Mouse (Mus musculus): ENCODE results near the gene Gmpr2. TPM values are rescaled to one million over a fixed set of nuclear protein-coding genes. Genes with fewer than 3 reads are reported as not detected.

Gene Gmpr2
- polyA plus RNA-seq, 1 experiment from 2014 or later = 60.7 TPM

Other genes starting within 250 kb of the Gmpr2 start
- 41.5 and 41.7 TPM in 2 replicates for gene Dhrs4, start 193.2 kb upstream of the Gmpr2 start, polyA plus RNA-seq (2016; fragmentation: Nextera tagmentation; extraction: Ambion mirVana)
- gene Carmil3, start 181.3 kb upstream of the Gmpr2 start, polyA plus RNA-seq (2016; fragmentation: Nextera tagmentation; extraction: Ambion mirVana) = 16.1 and 16.8 TPM in 2 replicates
- gene Cpne6, start 161.5 kb upstream of the Gmpr2 start, polyA plus RNA-seq (2016; fragmentation: Nextera tagmentation; extraction: Ambion mirVana) = 1.4 and 2.4 TPM in 2 replicates
- gene Nrl, start 147.0 kb upstream of the Gmpr2 start, polyA plus RNA-seq (2016; fragmentation: Nextera tagmentation; extraction: Ambion mirVana) = 0.10 and 0.19 TPM in 2 replicates
- gene Pck2, start 131.7 kb upstream of the Gmpr2 start, polyA plus RNA-seq (2016; fragmentation: Nextera tagmentation; extraction: Ambion mirVana) = 18.2 and 21.0 TPM in 2 replicates
- 103 and 105 TPM in 2 replicates for gene Dcaf11, start 111.9 kb upstream of the Gmpr2 start, polyA plus RNA-seq (2016; fragmentation: Nextera tagmentation; extraction: Ambion mirVana)
- gene A730061H03Rik, start 111.5 kb upstream of the Gmpr2 start, polyA plus RNA-seq (2016; fragmentation: Nextera tagmentation; extraction: Ambion mirVana) = not detected in 2 replicates
- 4.0 and 4.3 TPM in 2 replicates for gene Fitm1, start 96.3 kb upstream of the Gmpr2 start, polyA plus RNA-seq (2016; fragmentation: Nextera tagmentation; extraction: Ambion mirVana)
- gene Psme1, start 93.8 kb upstream of the Gmpr2 start, polyA plus RNA-seq (2016; fragmentation: Nextera tagmentation; extraction: Ambion mirVana) = 120 and 128 TPM in 2 replicates
- 8.9 and 12.7 TPM in 2 replicates for gene Emc9, start 86.6 kb upstream of the Gmpr2 start, polyA plus RNA-seq (2016; fragmentation: Nextera tagmentation; extraction: Ambion mirVana)
- gene Psme2, start 80.8 kb upstream of the Gmpr2 start, polyA plus RNA-seq (2016; fragmentation: Nextera tagmentation; extraction: Ambion mirVana) = 212 and 223 TPM in 2 replicates
- gene Rnf31, start 80.2 kb upstream of the Gmpr2 start, polyA plus RNA-seq (2016; fragmentation: Nextera tagmentation; extraction: Ambion mirVana) = 17.8 and 21.0 TPM in 2 replicates
- 8.8 and 9.0 TPM in 2 replicates for gene Irf9, start 68.4 kb upstream of the Gmpr2 start, polyA plus RNA-seq (2016; fragmentation: Nextera tagmentation; extraction: Ambion mirVana)
- gene Rec8, start 53.9 kb upstream of the Gmpr2 start, polyA plus RNA-seq (2016; fragmentation: Nextera tagmentation; extraction: Ambion mirVana) = 20.6 and 22.8 TPM in 2 replicates
- gene Ipo4, start 36.0 kb upstream of the Gmpr2 start, polyA plus RNA-seq (2016; fragmentation: Nextera tagmentation; extraction: Ambion mirVana) = 73.7 and 85.6 TPM in 2 replicates
- gene Gm49378, start 34.0 kb upstream of the Gmpr2 start, polyA plus RNA-seq (2016; fragmentation: Nextera tagmentation; extraction: Ambion mirVana) = 2.1 and 3.6 TPM in 2 replicates
- 62.7 and 68.6 TPM in 2 replicates for gene Tm9sf1, start 28.1 kb upstream of the Gmpr2 start, polyA plus RNA-seq (2016; fragmentation: Nextera tagmentation; extraction: Ambion mirVana)
- gene Tssk4, start 21.8 kb upstream of the Gmpr2 start, polyA plus RNA-seq (2016; fragmentation: Nextera tagmentation; extraction: Ambion mirVana) = 0.53 and 0.77 TPM in 2 replicates
- 70.1 and 71.0 TPM in 2 replicates for gene Mdp1, start 11.4 kb upstream of the Gmpr2 start, polyA plus RNA-seq (2016; fragmentation: Nextera tagmentation; extraction: Ambion mirVana)
- gene Nedd8, start 183 bp downstream of the Gmpr2 start, polyA plus RNA-seq (2016; fragmentation: Nextera tagmentation; extraction: Ambion mirVana) = 555 and 567 TPM in 2 replicates
- gene Tinf2, start 9.9 kb downstream of the Gmpr2 start, polyA plus RNA-seq (2016; fragmentation: Nextera tagmentation; extraction: Ambion mirVana) = 44.1 and 45.7 TPM in 2 replicates
- gene Tgm1, start 42.0 kb downstream of the Gmpr2 start, polyA plus RNA-seq (2016; fragmentation: Nextera tagmentation; extraction: Ambion mirVana) = 0.34 and 0.36 TPM in 2 replicates
- gene Rabggta, start 50.3 kb downstream of the Gmpr2 start, polyA plus RNA-seq (2016; fragmentation: Nextera tagmentation; extraction: Ambion mirVana) = 42.0 and 46.3 TPM in 2 replicates
- gene Dhrs1, start 73.7 kb downstream of the Gmpr2 start, polyA plus RNA-seq (2016; fragmentation: Nextera tagmentation; extraction: Ambion mirVana) = 74.1 and 81.8 TPM in 2 replicates
- gene Nop9, start 73.8 kb downstream of the Gmpr2 start, polyA plus RNA-seq (2016; fragmentation: Nextera tagmentation; extraction: Ambion mirVana) = 44.2 and 47.0 TPM in 2 replicates
- 0.30 TPM in 1 of 2 replicates, not detected in the other for gene Cideb, start 86.5 kb downstream of the Gmpr2 start, polyA plus RNA-seq (2016; fragmentation: Nextera tagmentation; extraction: Ambion mirVana)
- 0.37 and 0.52 TPM in 2 replicates for gene Ltb4r2, start 89.5 kb downstream of the Gmpr2 start, polyA plus RNA-seq (2016; fragmentation: Nextera tagmentation; extraction: Ambion mirVana)
- gene Ltb4r1, start 94.0 kb downstream of the Gmpr2 start, polyA plus RNA-seq (2016; fragmentation: Nextera tagmentation; extraction: Ambion mirVana) = 0.23 and 0.37 TPM in 2 replicates
- 9.2 and 10.1 TPM in 2 replicates for gene Adcy4, start 112.2 kb downstream of the Gmpr2 start, polyA plus RNA-seq (2016; fragmentation: Nextera tagmentation; extraction: Ambion mirVana)
- gene Ripk3, start 116.9 kb downstream of the Gmpr2 start, polyA plus RNA-seq (2016; fragmentation: Nextera tagmentation; extraction: Ambion mirVana) = 7.9 and 8.7 TPM in 2 replicates
- 22.0 and 24.8 TPM in 2 replicates for gene Nfatc4, start 151.2 kb downstream of the Gmpr2 start, polyA plus RNA-seq (2016; fragmentation: Nextera tagmentation; extraction: Ambion mirVana)
- gene Nynrin, start 182.1 kb downstream of the Gmpr2 start, polyA plus RNA-seq (2016; fragmentation: Nextera tagmentation; extraction: Ambion mirVana) = 19.7 and 21.5 TPM in 2 replicates
- gene Cbln3, start 212.5 kb downstream of the Gmpr2 start, polyA plus RNA-seq (2016; fragmentation: Nextera tagmentation; extraction: Ambion mirVana) = 0.25 and 0.28 TPM in 2 replicates
- 18.3 and 19.7 TPM in 2 replicates for gene Khnyn, start 213.0 kb downstream of the Gmpr2 start, polyA plus RNA-seq (2016; fragmentation: Nextera tagmentation; extraction: Ambion mirVana)
- 59.9 and 66.0 TPM in 2 replicates for gene Sdr39u1, start 228.4 kb downstream of the Gmpr2 start, polyA plus RNA-seq (2016; fragmentation: Nextera tagmentation; extraction: Ambion mirVana)